Mouse (Mus musculus): Measurements from ENCODE around the gene Sbno1. TPM values are rescaled to one million over a fixed set of nuclear protein-coding genes. Genes with fewer than 3 reads are reported as not detected.

The Sbno1 gene
- polyA plus RNA-seq, 1 experiment from 2014 or later, result 56.2 TPM

DNA sequence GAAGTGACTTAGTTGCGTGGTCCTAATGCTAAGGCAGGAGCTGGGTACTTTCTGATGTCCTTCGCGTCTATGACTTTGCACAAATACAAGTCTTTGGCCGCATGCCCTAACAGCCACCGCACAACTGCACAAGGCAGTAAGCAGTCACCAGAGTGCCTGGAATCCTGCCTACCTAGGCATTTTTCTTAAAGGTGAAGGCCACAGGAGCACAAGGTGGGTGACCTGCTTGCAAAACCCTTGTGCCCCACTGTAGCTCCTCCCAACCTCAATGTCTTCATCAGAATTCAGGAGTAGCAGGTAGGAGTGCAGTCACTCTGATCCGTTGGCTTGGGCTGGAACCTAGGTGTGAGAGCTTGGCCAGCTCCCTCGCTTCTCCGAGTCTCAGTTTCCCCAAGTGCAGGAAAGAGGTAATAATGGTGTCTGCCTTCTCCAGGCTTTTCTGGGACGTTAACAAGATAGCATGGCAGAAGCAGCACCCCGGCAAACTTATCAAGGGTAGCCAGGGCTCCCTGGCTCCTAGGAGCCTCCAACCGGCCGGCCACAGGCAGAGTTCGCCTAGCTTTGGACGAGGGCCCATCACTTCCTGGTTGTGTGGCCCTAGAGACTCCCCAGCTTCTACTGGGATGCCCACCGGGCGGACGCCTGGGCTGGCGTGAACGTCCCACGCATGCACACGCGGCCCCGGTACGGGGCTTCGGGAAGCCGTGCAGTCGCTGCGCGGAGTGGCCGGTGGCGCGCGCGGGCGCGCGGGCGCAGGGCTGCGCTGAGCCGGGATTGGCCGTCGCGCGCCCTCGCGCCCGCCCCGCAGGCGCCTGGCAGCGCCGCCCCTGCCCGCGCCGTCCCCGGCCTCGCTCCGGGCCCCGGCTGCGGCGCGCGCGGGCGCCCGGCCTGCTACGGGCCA is 19.1 kb upstream of the Sbno1 start:
- Histone ChIP-seq H3K9ac (ENCODE audit: low read depth, low read length) (peak overlapping the region; percentile 87), H3K27ac (peak overlapping the region; percentile 88), H3K27me3 (ENCODE audit: insufficient read depth, low read length) (no peaks in the 10 kb centered on the region), H3K4me3 (replicated peaks; ENCODE audit: low read depth, low read length) (peak overlapping the region; percentile 76), H3K4me2 (ENCODE audit: low read length) (peak overlapping the region; percentile 87), H3K9me3 (replicated peaks; ENCODE audit: low read length) (no peaks in the 10 kb centered on the region), H3K4me1 (replicated peaks; ENCODE audit: insufficient read depth, low read length) (peaks cover 10% of the 10 kb centered on the region), H3K36me3 (ENCODE audit: insufficient read depth, low read length) (peaks cover 17% of the 10 kb centered on the region; the same call in 1 of the 2 replicates)
- ATAC-seq (replicated peaks; ENCODE audit: low FRiP score, low read depth), result peak; percentile 83
- WGBS, result 5% methylated on average over 50 of the region's 66 CpGs
- peak; percentile 74 for DNase-seq (ENCODE audit: low spot score)
- TF ChIP-seq CTCF (IDR thresholded peaks at IDR 0.05; ENCODE audit: low read depth), result no peak

- 77% methylated on average over 3 of the region's 3 CpGs for WGBS
- H3K4me1 ChIP-seq (replicated peaks; ENCODE audit: insufficient read depth, low read length), result peaks cover 10% of the 10 kb centered on the region
- no peak overlapping the region for H3K4me3 ChIP-seq (replicated peaks; ENCODE audit: low read depth, low read length)
- H3K9me3 ChIP-seq (replicated peaks; ENCODE audit: low read length), result no peaks in the 10 kb centered on the region
- no peak for ATAC-seq (replicated peaks; ENCODE audit: low FRiP score, low read depth)
- H3K27me3 ChIP-seq (ENCODE audit: insufficient read depth, low read length), result no peaks in the 10 kb centered on the region
- H3K9ac ChIP-seq (ENCODE audit: low read depth, low read length), result no peak overlapping the region
- H3K4me2 ChIP-seq (ENCODE audit: low read length), result no peak overlapping the region
- peak overlapping the region; percentile 88; the same call in 1 of the 2 replicates for H3K27ac ChIP-seq
- TF ChIP-seq CTCF (IDR thresholded peaks at IDR 0.05; ENCODE audit: low read depth), result no peak
- no peak for DNase-seq (ENCODE audit: low spot score)
- peaks cover 14% of the 10 kb centered on the region; the same call in 1 of the 2 replicates for H3K36me3 ChIP-seq (ENCODE audit: insufficient read depth, low read length)
These were observed 18.4 kb upstream of the Sbno1 start for GRCm38 (mm10) chr5:124444208-124444607.

- 0 out of 2 replicates have a peak, but pooled peaks cover 4% of the 10 kb centered on the region for H3K36me3 ChIP-seq (ENCODE audit: insufficient read depth, low read length)
- H3K4me3 ChIP-seq (replicated peaks; ENCODE audit: low read depth, low read length), result no peak overlapping the region
- 90% methylated on average over 2 of the region's 2 CpGs for WGBS
- no peak overlapping the region for H3K4me2 ChIP-seq (ENCODE audit: low read length)
- no peak overlapping the region for H3K9ac ChIP-seq (ENCODE audit: low read depth, low read length)
- no peak overlapping the region for H3K27ac ChIP-seq
- no peak for DNase-seq (ENCODE audit: low spot score)
- H3K9me3 ChIP-seq (replicated peaks; ENCODE audit: low read length), result no peaks in the 10 kb centered on the region
- TF ChIP-seq CTCF (IDR thresholded peaks at IDR 0.05; ENCODE audit: low read depth), result no peak
- no peaks in the 10 kb centered on the region for H3K27me3 ChIP-seq (ENCODE audit: insufficient read depth, low read length)
- peaks cover 10% of the 10 kb centered on the region for H3K4me1 ChIP-seq (replicated peaks; ENCODE audit: insufficient read depth, low read length)
- ATAC-seq (replicated peaks; ENCODE audit: low FRiP score, low read depth), result no peak
These were observed 16.8 kb upstream of the Sbno1 start for GRCm38 (mm10) chr5:124442628-124443027.

DNA sequence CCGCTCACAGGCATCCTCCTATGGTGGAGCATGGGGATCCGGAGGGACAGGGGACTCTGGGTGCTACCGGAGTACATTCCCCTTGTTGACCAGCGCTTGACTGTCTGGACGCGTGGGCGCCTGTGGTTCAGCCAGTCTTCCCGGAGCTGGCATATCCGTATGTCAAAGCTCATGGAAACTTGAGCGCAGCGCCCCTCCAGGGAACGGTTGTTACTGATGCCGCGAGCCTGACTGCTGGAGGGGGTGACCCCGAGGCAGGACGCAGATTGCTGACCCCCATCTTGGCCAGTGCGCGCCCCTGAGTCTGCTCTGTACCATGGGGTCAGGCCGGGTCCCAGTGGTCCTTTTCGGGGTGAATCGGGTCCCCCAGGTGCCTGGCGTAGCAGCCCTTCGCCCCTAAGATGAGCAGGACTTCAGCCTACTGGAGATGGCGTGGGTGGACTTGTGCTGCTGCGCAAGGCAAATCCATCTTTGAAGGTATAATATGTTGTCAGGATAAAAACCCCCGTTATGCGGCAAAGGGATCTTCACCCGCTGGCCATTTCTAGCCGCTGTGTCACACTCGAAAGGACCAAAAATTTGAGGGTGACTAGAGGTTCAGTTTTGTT is 14.4 kb upstream of the Sbno1 start:
- no peaks in the 10 kb centered on the region for H3K9me3 ChIP-seq (replicated peaks; ENCODE audit: low read length)
- peak overlapping the region; percentile 77 for H3K9ac ChIP-seq (ENCODE audit: low read depth, low read length)
- H3K4me1 ChIP-seq (replicated peaks; ENCODE audit: insufficient read depth, low read length), result peaks cover 10% of the 10 kb centered on the region
- no peak for ATAC-seq (replicated peaks; ENCODE audit: low FRiP score, low read depth)
- DNase-seq (ENCODE audit: low spot score), result peak; percentile 85
- H3K36me3 ChIP-seq (ENCODE audit: insufficient read depth, low read length), result no peaks in the 10 kb centered on the region
- peak overlapping the region; percentile 89 for H3K27ac ChIP-seq
- peak overlapping the region; percentile 98 for H3K4me2 ChIP-seq (ENCODE audit: low read length)
- H3K4me3 ChIP-seq (replicated peaks; ENCODE audit: low read depth, low read length), result peak overlapping the region; percentile 61
- peak; percentile 52 for TF ChIP-seq CTCF (IDR thresholded peaks at IDR 0.05; ENCODE audit: low read depth)
- WGBS, result under 1% methylated on average over 30 of the region's 30 CpGs
- no peaks in the 10 kb centered on the region for H3K27me3 ChIP-seq (ENCODE audit: insufficient read depth, low read length)

DNA sequence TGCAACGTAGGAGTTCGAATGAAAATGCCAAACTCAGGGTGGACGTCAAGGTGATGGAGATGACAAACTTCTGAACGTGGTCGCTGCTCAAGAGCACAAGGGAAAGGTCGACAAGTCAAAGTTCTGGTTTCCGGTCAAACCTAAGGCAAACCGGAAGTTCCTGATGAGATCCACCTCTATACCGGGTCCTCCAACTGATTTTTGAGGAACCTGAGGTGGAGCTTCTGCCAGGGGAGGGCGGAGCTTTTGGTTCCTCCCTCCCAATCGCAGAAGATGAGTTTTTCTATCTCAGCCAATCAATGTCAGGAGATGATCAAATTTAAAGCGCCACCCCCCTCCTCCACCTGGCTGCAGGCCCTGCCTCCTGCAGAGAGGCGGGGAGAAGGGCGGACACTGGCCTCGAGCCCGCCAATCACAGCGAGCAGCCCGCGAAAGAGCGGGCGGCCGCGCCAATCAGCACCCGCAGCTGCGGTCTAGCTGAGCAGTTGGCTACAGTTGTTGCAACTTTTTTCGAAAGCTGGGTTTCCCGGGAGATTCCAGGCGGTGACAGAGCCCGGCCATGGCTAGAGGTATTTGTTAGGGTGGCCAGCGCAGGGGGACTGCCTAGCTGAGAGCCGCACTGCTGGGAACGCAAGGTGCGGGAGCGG is 13.8 kb upstream of the Sbno1 start, which contains the start of gene Kmt5a:
TSS of gene Kmt5a (plus strand) at position 484 of the 647 bp plus-strand sequence.
- H3K9me3 ChIP-seq (replicated peaks; ENCODE audit: low read length), result no peaks in the 10 kb centered on the region
- H3K27ac ChIP-seq, result peak within 1 kb of the TSS; percentile 89
- peak within 1 kb of the TSS; percentile 77 for H3K9ac ChIP-seq (ENCODE audit: low read depth, low read length)
- peak; percentile 97 for ATAC-seq (replicated peaks; ENCODE audit: low FRiP score, low read depth)
- WGBS, result 1% methylated on average over 34 of the region's 34 CpGs
- H3K4me1 ChIP-seq (replicated peaks; ENCODE audit: insufficient read depth, low read length), result peaks cover 5% of the 10 kb centered on the region
- H3K27me3 ChIP-seq (ENCODE audit: insufficient read depth, low read length), result no peaks in the 10 kb centered on the region
- TF ChIP-seq CTCF (IDR thresholded peaks at IDR 0.05; ENCODE audit: low read depth), result peak; percentile 36; the same call in 1 of the 2 replicates
- H3K36me3 ChIP-seq (ENCODE audit: insufficient read depth, low read length), result no peaks in the 10 kb centered on the region
- H3K4me3 ChIP-seq (replicated peaks; ENCODE audit: low read depth, low read length), result peak within 1 kb of the TSS; percentile 61
- H3K4me2 ChIP-seq (ENCODE audit: low read length), result peak within 1 kb of the TSS; percentile 98
- DNase-seq (ENCODE audit: low spot score), result peak; percentile 98

- no peak for ATAC-seq (replicated peaks; ENCODE audit: low FRiP score, low read depth)
- TF ChIP-seq CTCF (IDR thresholded peaks at IDR 0.05; ENCODE audit: low read depth), result no peak
- H3K36me3 ChIP-seq (ENCODE audit: insufficient read depth, low read length), result no peaks in the 10 kb centered on the region
- no peak for DNase-seq (ENCODE audit: low spot score)
- no peak overlapping the region for H3K4me3 ChIP-seq (replicated peaks; ENCODE audit: low read depth, low read length)
- peak overlapping the region; percentile 98; the same call in 1 of the 2 replicates for H3K4me2 ChIP-seq (ENCODE audit: low read length)
- H3K9me3 ChIP-seq (replicated peaks; ENCODE audit: low read length), result no peaks in the 10 kb centered on the region
- no peak overlapping the region for H3K9ac ChIP-seq (ENCODE audit: low read depth, low read length)
- no peaks in the 10 kb centered on the region for H3K27me3 ChIP-seq (ENCODE audit: insufficient read depth, low read length)
- whole genome bisulfite sequencing, result 73% methylated on average over 5 of the region's 5 CpGs
- 0 out of 2 replicates have a peak, but pooled peaks cover 4% of the 10 kb centered on the region for H3K4me1 ChIP-seq (replicated peaks; ENCODE audit: insufficient read depth, low read length)
- 0 out of 2 replicates have a peak overlapping the region, but pooled peaks have one; percentile 8 for H3K27ac ChIP-seq
These were observed 12.9 kb upstream of the Sbno1 start for GRCm38 (mm10) chr5:124438746-124439145.

All from kidney, postnatal 0 days (tissue).